7 mouse cellular contexts compared by ENCODE assay signal in the genomic region with DNA sequence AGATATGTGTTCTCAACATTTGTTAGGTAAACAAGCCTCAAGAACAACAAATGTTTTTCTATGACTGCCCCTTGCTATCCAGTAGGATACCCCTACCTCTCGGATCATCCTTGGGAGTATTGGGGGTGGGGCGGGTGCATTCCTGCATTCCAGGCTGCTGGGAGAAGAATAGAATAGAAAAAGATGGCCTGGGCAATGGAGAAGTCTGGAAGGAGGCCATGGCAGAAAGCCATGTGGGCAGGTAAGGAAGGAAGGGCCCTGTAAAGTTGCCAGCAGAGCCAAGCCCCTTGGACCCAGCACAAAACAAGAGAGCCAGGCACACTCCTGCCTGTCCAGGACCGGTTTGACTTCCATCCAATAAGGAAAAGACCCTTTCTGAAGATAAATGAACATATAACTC. TPM values are rescaled to one million over a fixed set of nuclear protein-coding genes. Genes with fewer than 3 reads are reported as not detected.
DNase-seq lines count a peak whose midpoint lies in the region; ATAC-seq and TF ChIP-seq lines count a peak whose summit lies in the region.

No protein-coding gene starts in this region.

- peak overlapping the region; percentile 92 for H3K9ac ChIP-seq in limb, embryonic 13.5 days

- H3K27ac ChIP-seq in bone marrow macrophage, adult 2 months (ENCODE audit: insufficient read depth, low read depth, low read length): no peak overlapping the region
- H3K27ac ChIP-seq in hindbrain, embryonic 10.5 days: 0 out of 2 replicates have a peak overlapping the region, but pooled peaks have one; percentile 99
- H3K27ac ChIP-seq in limb, embryonic 13.5 days: no peak overlapping the region

- H3K9me3 ChIP-seq in hindbrain, embryonic 10.5 days: no peaks in the 10 kb centered on the region
- H3K9me3 ChIP-seq in limb, embryonic 13.5 days: no peaks in the 10 kb centered on the region

- peaks cover 46% of the 10 kb centered on the region for H3K4me1 ChIP-seq in bone marrow macrophage, adult 2 months (ENCODE audit: control insufficient read depth, insufficient read depth, low read length)
- H3K4me1 ChIP-seq in hindbrain, embryonic 10.5 days (replicated peaks): peaks cover 65% of the 10 kb centered on the region
- H3K4me1 ChIP-seq in limb, embryonic 13.5 days: peaks cover 37% of the 10 kb centered on the region

- no peak for TF ChIP-seq POLR2A in bone marrow macrophage, adult 2 months (IDR thresholded peaks at IDR 0.05; ENCODE audit: borderline replicate concordance, low read depth, low read length)
- no peak for TF ChIP-seq POLR2A in myocyte (IDR thresholded peaks at IDR 0.05; ENCODE audit: insufficient read length, low read depth)

- 39% methylated on average over 3 of the region's 3 CpGs for WGBS in hindbrain, embryonic 10.5 days
- WGBS in limb, embryonic 13.5 days: 60% methylated on average over 3 of the region's 3 CpGs

- peaks cover 61% of the 10 kb centered on the region for H3K79me2 ChIP-seq in myocyte (ENCODE audit: control insufficient read depth, insufficient read depth)

- no peaks in the 10 kb centered on the region for H3K27me3 ChIP-seq in hindbrain, embryonic 10.5 days (ENCODE audit: insufficient read depth, poor library complexity, severe bottlenecking)
- no peaks in the 10 kb centered on the region for H3K27me3 ChIP-seq in limb, embryonic 13.5 days
- no peaks in the 10 kb centered on the region for H3K27me3 ChIP-seq in myocyte (ENCODE audit: control insufficient read depth, insufficient read depth, insufficient read length)

- H3K4me2 ChIP-seq in limb, embryonic 13.5 days (replicated peaks): peak overlapping the region; percentile 100
- H3K4me2 ChIP-seq in myocyte (ENCODE audit: low read depth): peak overlapping the region; percentile 83

- no peak for TF ChIP-seq CTCF in bone marrow macrophage, adult 2 months (IDR thresholded peaks at IDR 0.05; ENCODE audit: low read depth, low read length)

- H3K4me3 ChIP-seq in bone marrow macrophage, adult 2 months (ENCODE audit: insufficient read depth, low read length): peak overlapping the region; percentile 79
- H3K4me3 ChIP-seq in hindbrain, embryonic 10.5 days: peak overlapping the region; percentile 73
- H3K4me3 ChIP-seq in limb, embryonic 13.5 days: peak overlapping the region; percentile 80
- H3K4me3 ChIP-seq in myocyte: peak overlapping the region; percentile 95

- peak; percentile 85 to 90 for DNase-seq in cerebellum, postnatal 25 days
- DNase-seq in hindbrain, embryonic 10.5 days (ENCODE audit: low spot score): no peak
- DNase-seq in adrenal gland, adult 8-10 months: no peak
- DNase-seq in thymus, postnatal 4 days: no peak

- no peak for ATAC-seq in limb, embryonic 13.5 days (ENCODE audit: low FRiP score, low read depth)

- H3K36me3 ChIP-seq in hindbrain, embryonic 10.5 days: peaks cover 43% of the 10 kb centered on the region
- H3K36me3 ChIP-seq in limb, embryonic 13.5 days: peaks cover 38% of the 10 kb centered on the region
- H3K36me3 ChIP-seq in myocyte (ENCODE audit: control insufficient read depth, insufficient read depth): no peaks in the 10 kb centered on the region

- no peak overlapping the region for H3ac ChIP-seq in myocyte (ENCODE audit: control insufficient read depth, insufficient read length)

TF ChIP-seq in myocyte, 11 proteins besides CTCF, POLR2A, EP300 and RAD21:
- no peak for TF ChIP-seq SRF (IDR thresholded peaks at IDR 0.05; ENCODE audit: control insufficient read depth, insufficient read length, low read depth)
- TF ChIP-seq MAX (IDR thresholded peaks at IDR 0.05; ENCODE audit: low read depth): no peak
- no peak for TF ChIP-seq MYOG (IDR thresholded peaks at IDR 0.05; ENCODE audit: control insufficient read depth in 1 of 3, insufficient read depth in 1 of 3, insufficient read length in 2 of 3, low read depth in 2 of 3)
- TF ChIP-seq REST (IDR thresholded peaks at IDR 0.05; ENCODE audit: insufficient read depth, insufficient read length): no peak

RNA-seq across cellular contexts. Expression of a gene that starts 1.4 kb away (rescaled TPM):
- polyA plus RNA-seq in bone marrow macrophage, adult 2 months (2012; ENCODE audit: insufficient read depth, insufficient read length, missing spikeins): 77.8 and 95.3 TPM in 2 replicates
- polyA plus RNA-seq in hindbrain, embryonic 10.5 days (2016; fragmentation: Nextera tagmentation; extraction: Ambion mirVana): 71.1 and 79.5 TPM in 2 replicates
- 41.3 and 43.7 TPM in 2 replicates for polyA plus RNA-seq in limb, embryonic 13.5 days (2015; fragmentation: Nextera tagmentation; extraction: Ambion mirVana)
- 62.2 TPM for polyA plus RNA-seq in myocyte (2012; fragmentation: generic; extraction: Trizol)
- 10 to 100 TPM; 41.5 to 67.2 (median 54.8) TPM for total RNA-seq in adrenal gland, adult 8-10 months (2022)

RNA-seq across cellular contexts. Expression of a gene that starts 16.1 kb away (rescaled TPM):
- polyA plus RNA-seq in bone marrow macrophage, adult 2 months (2012; ENCODE audit: insufficient read depth, insufficient read length, missing spikeins): not detected in 2 replicates
- 1.4 and 1.8 TPM in 2 replicates for polyA plus RNA-seq in hindbrain, embryonic 10.5 days (2016; fragmentation: Nextera tagmentation; extraction: Ambion mirVana)
- polyA plus RNA-seq in limb, embryonic 13.5 days (2015; fragmentation: Nextera tagmentation; extraction: Ambion mirVana): 8.9 and 10.1 TPM in 2 replicates
- polyA plus RNA-seq in myocyte (2012; fragmentation: generic; extraction: Trizol): 15.9 TPM
- under 1 TPM; 0.24 to 0.54 (median 0.38) TPM for total RNA-seq in adrenal gland, adult 8-10 months (2022)

RNA-seq across cellular contexts. Expression of a gene that starts 21.6 kb away (rescaled TPM):
- 4.0 and 5.1 TPM in 2 replicates for polyA plus RNA-seq in bone marrow macrophage, adult 2 months (2012; ENCODE audit: insufficient read depth, insufficient read length, missing spikeins)
- polyA plus RNA-seq in hindbrain, embryonic 10.5 days (2016; fragmentation: Nextera tagmentation; extraction: Ambion mirVana): 27.1 and 27.5 TPM in 2 replicates
- 16.8 and 18.4 TPM in 2 replicates for polyA plus RNA-seq in limb, embryonic 13.5 days (2015; fragmentation: Nextera tagmentation; extraction: Ambion mirVana)
- 8.5 TPM for polyA plus RNA-seq in myocyte (2012; fragmentation: generic; extraction: Trizol)
- total RNA-seq in adrenal gland, adult 8-10 months (2022): 10 to 100 TPM in 3 of 4 experiments, 1 to 10 TPM in 1; 8.7 to 13.8 (median 11.2) TPM

RNA-seq across cellular contexts. Expression of a gene that starts 26.3 kb away (rescaled TPM):
- polyA plus RNA-seq in bone marrow macrophage, adult 2 months (2012; ENCODE audit: insufficient read depth, insufficient read length, missing spikeins): 712 and 757 TPM in 2 replicates
- polyA plus RNA-seq in hindbrain, embryonic 10.5 days (2016; fragmentation: Nextera tagmentation; extraction: Ambion mirVana): 208 and 263 TPM in 2 replicates
- polyA plus RNA-seq in limb, embryonic 13.5 days (2015; fragmentation: Nextera tagmentation; extraction: Ambion mirVana): 176 and 184 TPM in 2 replicates
- polyA plus RNA-seq in myocyte (2012; fragmentation: generic; extraction: Trizol): 470 TPM
- total RNA-seq in adrenal gland, adult 8-10 months (2022): 100 to 1,000 TPM; 234 to 264 (median 239) TPM

RNA-seq across cellular contexts. Expression of a gene that starts 30.1 kb away (rescaled TPM):
- polyA plus RNA-seq in bone marrow macrophage, adult 2 months (2012; ENCODE audit: insufficient read depth, insufficient read length, missing spikeins): 0.32 TPM in 1 of 2 replicates, not detected in the other
- polyA plus RNA-seq in hindbrain, embryonic 10.5 days (2016; fragmentation: Nextera tagmentation; extraction: Ambion mirVana): 22.7 and 31.7 TPM in 2 replicates
- 32.8 and 35.1 TPM in 2 replicates for polyA plus RNA-seq in limb, embryonic 13.5 days (2015; fragmentation: Nextera tagmentation; extraction: Ambion mirVana)
- 41.6 TPM for polyA plus RNA-seq in myocyte (2012; fragmentation: generic; extraction: Trizol)
- total RNA-seq in adrenal gland, adult 8-10 months (2022): 10 to 100 TPM; 13.8 to 23.0 (median 19.7) TPM

Comparison
In these comparisons a context has a peak if more than half of its experiments do, and no peak if none do; other contexts are left out.
1. DNase-seq: peak in cerebellum, postnatal 25 days (2 of 2); none in hindbrain, embryonic 10.5 days (single experiment), adrenal gland, adult 8-10 months (single experiment) and thymus, postnatal 4 days (single experiment).
2. Peak in every context shown above with its lines, with median percentiles within 50 percentile points of each other: H3K4me3 ChIP-seq.